Mouse (Mus musculus): ENCODE data around the gene Cemip.

GRCm38 (mm10) chr7:83939017-83939721 is 147.1 kb downstream of the Cemip start:
- TF ChIP-seq POLR2A (IDR thresholded peaks at IDR 0.05; ENCODE audit: control insufficient read depth, extremely low read depth, insufficient read depth, low read length, poor library complexity) (no peak), CTCF (IDR thresholded peaks at IDR 0.05; ENCODE audit: borderline replicate concordance, control insufficient read depth, extremely low read depth, insufficient read depth, low read length, poor library complexity) (no peak)

Measured in thymus, adult 2 months (tissue).